Mouse (Mus musculus) lung, postnatal 25 days (tissue): ENCODE results near the gene Wdr4.
A peak's percentile ranks its signal among the peaks of the same experiment; 100 is the strongest.

ENCODE experiments used
- DNase-seq: peaks from one replicate; pipeline ENCODE4 v3.0.0; 2022; ENCODE audit warnings: low spot score

The Wdr4 gene

DNA sequence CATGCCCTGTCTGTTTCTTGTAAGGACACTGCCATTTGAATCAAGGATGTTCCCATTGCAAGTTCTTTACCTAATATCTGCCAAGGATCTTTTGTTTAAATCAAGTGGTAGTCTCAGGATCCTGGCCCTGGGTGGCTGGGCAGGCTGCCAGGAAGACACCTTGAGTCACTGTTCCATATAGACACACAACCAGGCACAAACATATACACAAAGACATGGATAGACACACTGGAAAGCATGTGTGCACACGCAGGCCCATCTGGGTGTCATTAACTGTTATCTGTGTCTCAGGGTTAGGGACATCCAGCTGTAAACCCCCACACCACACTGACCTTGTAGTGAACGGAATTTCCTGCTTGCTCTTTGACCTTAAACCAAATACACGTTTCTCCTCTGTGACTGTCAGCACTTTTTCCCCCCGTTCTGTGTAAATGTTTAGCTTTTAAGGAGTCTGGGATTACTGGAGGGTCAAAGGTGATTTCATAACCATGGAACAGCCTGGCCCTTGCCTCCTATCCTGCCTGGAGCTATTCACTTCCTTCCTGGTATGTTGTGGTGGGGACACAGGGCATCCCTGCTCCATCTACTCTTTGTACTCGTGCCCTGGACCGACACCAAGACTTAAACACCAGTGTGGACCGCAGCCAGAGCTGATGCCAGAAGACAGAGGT is 74.6 kb downstream of the Wdr4 start:
- peak; percentile 79 for DNase-seq
